Mouse (Mus musculus) CD4-positive naive resting alpha-beta T cell, adult 76 days (primary cell): ENCODE data around the gene Slain1. TPM values are rescaled to one million over a fixed set of nuclear protein-coding genes. Genes with fewer than 3 reads are reported as not detected.

Experiments
- total RNA-seq: library from RNA; stranded (reverse); gene quantifications from one replicate; pipeline ENCODE4 v1.2.4, GENCODE M21; 2023

Slain1 gene
- total RNA-seq = 55.6 TPM

DNA sequence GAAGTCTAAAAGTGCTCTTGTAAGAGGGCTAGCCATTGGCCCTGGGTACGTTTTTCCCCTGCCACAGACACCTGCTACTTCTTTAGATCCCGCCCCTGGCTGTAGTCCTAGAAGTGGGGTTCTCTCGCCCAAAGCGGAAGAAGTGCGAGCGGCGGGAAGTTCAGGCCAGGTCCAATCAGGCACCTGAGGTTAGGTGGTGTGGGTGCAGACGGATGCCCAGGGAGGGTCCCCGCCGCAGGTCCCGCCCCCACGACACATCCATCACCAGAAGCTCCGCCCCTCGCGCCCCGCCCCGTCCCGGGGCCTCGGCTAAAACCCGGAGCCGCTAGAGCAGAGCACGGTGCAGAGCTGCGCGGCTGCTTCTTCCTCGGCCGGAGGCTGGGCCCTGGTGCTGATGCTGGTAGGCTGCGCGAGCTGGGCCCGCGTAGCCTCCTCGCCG, at the start of gene Slain1:
Slain1 (plus strand) TSS at position 333 of the 439 bp plus-strand sequence.

Other genes with a start within 250 kb of the Slain1 start
- gene Scel, start 136.9 kb upstream of the Slain1 start, total RNA-seq = not detected
- not detected for gene Ednrb, start 194.2 kb downstream of the Slain1 start, total RNA-seq